Mouse (Mus musculus): ENCODE measurements around the gene Eml3. TPM values are rescaled to one million over a fixed set of nuclear protein-coding genes. Genes with fewer than 3 reads are reported as not detected.

The Eml3 gene
- total RNA-seq, 2 experiments from 2014 or later: 46.9 to 59.1 TPM

GRCm38 (mm10) chr19:8988346-8989065, 59.2 kb downstream of the Eml3 start:
- peak in 1 of 2 experiments; percentile 37 for DNase-seq

GRCm38 (mm10) chr19:8989066-8989566, 59.8 kb downstream of the Eml3 start, which contains the start of gene Ahnak:
Gene Ahnak (plus strand): TSS chr19:8989284.
- peak; percentile 89 to 91 for DNase-seq

GRCm38 (mm10) chr19:8989567-8990431, 60.4 kb downstream of the Eml3 start:
- peak; percentile 89 to 95 for DNase-seq

GRCm38 (mm10) chr19:8990432-8991102, 61.2 kb downstream of the Eml3 start:
- peak in 1 of 2 experiments; percentile 20 for DNase-seq

Small RNA genes within 50 kb of the gene (microRNA-seq; reads per million reads assigned to microRNA genes)
- not detected for gene Mir5136

Other genes starting within 250 kb of the Eml3 start
- 100 to 1,000 TPM; 354 to 445 TPM for gene Slc3a2, start 206.2 kb upstream of the Eml3 start, total RNA-seq (2021)
- gene Wdr74, start 193.7 kb upstream of the Eml3 start, total RNA-seq (2021): 10 to 100 TPM; 52.3 to 71.2 TPM
- gene 1700092M07Rik, start 188.8 kb upstream of the Eml3 start, total RNA-seq (2021): 1 to 10 TPM in 1 of 2 experiments, under 1 TPM in 1; 0.82 to 1.0 TPM
- gene Stx5a, start 188.1 kb upstream of the Eml3 start, total RNA-seq (2021): 10 to 100 TPM; 83.6 to 92.9 TPM
- 100 to 1,000 TPM in 1 of 2 experiments, 10 to 100 TPM in 1; 94.7 to 144 TPM for gene Nxf1, start 172.5 kb upstream of the Eml3 start, total RNA-seq (2021)
- gene Tmem223, start 158.6 kb upstream of the Eml3 start, total RNA-seq (2021): 100 to 1,000 TPM; 113 to 127 TPM
- 10 to 100 TPM; 44.8 to 69.2 TPM for gene Tmem179b, start 155.1 kb upstream of the Eml3 start, total RNA-seq (2021)
- 10 to 100 TPM; 11.2 to 16.7 TPM for gene Taf6l, start 143.1 kb upstream of the Eml3 start, total RNA-seq (2021)
- gene Polr2g, start 131.0 kb upstream of the Eml3 start, total RNA-seq (2021): 10 to 100 TPM; 90.5 to 98.5 TPM
- gene Zbtb3, start 127.0 kb upstream of the Eml3 start, total RNA-seq (2021): 1 to 10 TPM; 2.0 to 2.9 TPM
- 10 to 100 TPM; 31.7 to 32.2 TPM for gene Ttc9c, start 110.2 kb upstream of the Eml3 start, total RNA-seq (2021)
- gene Hnrnpul2, start 109.5 kb upstream of the Eml3 start, total RNA-seq (2021): 10 to 100 TPM; 61.8 to 67.6 TPM
- 1 to 10 TPM in 1 of 2 experiments, not detected in 1; 1.7 TPM for gene AC129217.1, start 99.8 kb upstream of the Eml3 start, total RNA-seq (2021)
- gene Bscl2, start 92.1 kb upstream of the Eml3 start, total RNA-seq (2021): 100 to 1,000 TPM; 132 to 176 TPM
- 1 to 10 TPM; 5.2 to 5.4 TPM for gene Gng3, start 90.4 kb upstream of the Eml3 start, total RNA-seq (2021)
- 1 to 10 TPM; 4.2 to 4.5 TPM for gene Lrrn4cl, start 78.8 kb upstream of the Eml3 start, total RNA-seq (2021)
- 100 to 1,000 TPM; 177 to 218 TPM for gene Ubxn1, start 58.1 kb upstream of the Eml3 start, total RNA-seq (2021)
- gene Uqcc3, start 48.6 kb upstream of the Eml3 start, total RNA-seq (2021): 10 to 100 TPM; 49.9 to 79.8 TPM
- gene Lbhd1, start 45.8 kb upstream of the Eml3 start, total RNA-seq (2021): 10 to 100 TPM in 1 of 2 experiments, 1 to 10 TPM in 1; 5.3 to 17.6 TPM
- not detected for gene Gm49403, start 45.6 kb upstream of the Eml3 start, total RNA-seq (2021)
- gene 1810009A15Rik, start 40.7 kb upstream of the Eml3 start, total RNA-seq (2021): 10 to 100 TPM; 49.6 to 50.3 TPM
- 1 to 10 TPM; 1.0 to 4.2 TPM for gene Gm49416, start 40.6 kb upstream of the Eml3 start, total RNA-seq (2021)
- gene Ints5, start 36.5 kb upstream of the Eml3 start, total RNA-seq (2021): 10 to 100 TPM; 23.7 to 25.8 TPM
- 100 to 1,000 TPM; 190 to 201 TPM for gene Ganab, start 31.5 kb upstream of the Eml3 start, total RNA-seq (2021)
- 10 to 100 TPM; 56.3 to 66.1 TPM for gene B3gat3, start 9.2 kb upstream of the Eml3 start, total RNA-seq (2021)
- 10 to 100 TPM; 38.7 to 61.5 TPM for gene Rom1, start 196 bp upstream of the Eml3 start, total RNA-seq (2021)
- 10 to 100 TPM; 88.0 to 88.6 TPM for gene Mta2, start 12.3 kb downstream of the Eml3 start, total RNA-seq (2021)
- gene Tut1, start 24.3 kb downstream of the Eml3 start, total RNA-seq (2021): 10 to 100 TPM; 20.7 to 24.4 TPM
- 100 to 1,000 TPM; 331 to 363 TPM for gene Eef1g, start 37.5 kb downstream of the Eml3 start, total RNA-seq (2021)
- gene Ahnak, start 59.7 kb downstream of the Eml3 start, total RNA-seq (2021): 100 to 1,000 TPM; 114 to 197 TPM
- gene Scgb1a1, start 158.4 kb downstream of the Eml3 start, total RNA-seq (2021): not detected
- 10 to 100 TPM; 10.7 to 11.7 TPM for gene Asrgl1, start 206.1 kb downstream of the Eml3 start, total RNA-seq (2021)